ENCODE assay signal across 27 mouse cellular contexts in the genomic region with DNA sequence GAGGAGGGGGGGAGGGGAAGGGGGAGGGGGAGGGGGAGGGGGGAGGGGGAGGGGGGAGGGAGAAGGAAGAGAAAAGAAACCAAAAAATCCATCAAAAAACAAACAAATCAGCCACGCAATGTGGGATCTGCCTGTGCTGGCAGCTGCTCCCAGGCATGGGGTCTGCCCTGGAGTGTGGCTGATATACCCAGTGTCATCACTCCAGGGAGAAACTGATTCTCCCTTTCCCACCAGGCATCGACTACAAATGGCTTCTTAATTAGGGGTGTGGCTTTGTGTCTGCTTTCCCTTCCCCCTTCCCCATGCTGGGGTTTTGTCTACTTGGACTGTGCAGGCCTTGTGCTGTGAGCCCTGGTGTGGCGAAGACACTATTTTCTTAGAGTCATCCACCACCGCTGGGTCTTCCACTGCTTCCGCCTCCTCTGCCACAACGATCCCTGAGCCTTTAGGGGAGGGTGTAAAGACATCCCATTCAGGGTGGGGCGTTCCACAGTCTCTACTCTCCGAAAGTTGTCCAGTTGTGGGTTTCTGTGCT.
DNase-seq lines count a peak whose midpoint lies in the region; ATAC-seq lines count a peak whose summit lies in the region.
"Had no signal": no experiment of that assay in that cellular context is flagged by ENCODE, and none has a peak within 500 bp of the region (broad histone marks: within the 10 kb centered on the region; RNA-seq: fewer than 3 reads in every experiment).

No protein-coding gene starts in this region.

- no peak overlapping the region for H3K9ac ChIP-seq in embryonic facial prominence, embryonic 11.5 days (replicated peaks; ENCODE audit: low read length)
- no peak overlapping the region for H3K9ac ChIP-seq in limb, embryonic 11.5 days (ENCODE audit: low read length)
- no peak overlapping the region for H3K9ac ChIP-seq in neural tube, embryonic 13.5 days
- H3K9ac ChIP-seq: embryonic facial prominence, embryonic 13.5 days; intestine, embryonic 15.5 days; limb, embryonic 12.5 days; liver, postnatal 0 days; midbrain, embryonic 12.5 days had no signal

- peak; percentile 44; the same call in 1 of the 2 replicates for ATAC-seq in embryonic facial prominence, embryonic 11.5 days (replicated peaks; ENCODE audit: insufficient number of reproducible peaks, low FRiP score, low TSS enrichment, low read depth)
- no peak for ATAC-seq in limb, embryonic 11.5 days (ENCODE audit: insufficient number of reproducible peaks, low FRiP score, low TSS enrichment, low read depth)
- ATAC-seq in neural tube, embryonic 13.5 days (ENCODE audit: low read depth): 0 out of 2 replicates have a peak, but pooled peaks have one; percentile 27
- ATAC-seq: activated CD4-positive, CD25-positive, alpha-beta regulatory T cell, adult 4 months; CD4-positive, CD25-positive, alpha-beta regulatory T cell, adult 4 months; forebrain, embryonic 16.5 days; liver, postnatal 0 days; Patski had no signal

- H3K9me3 ChIP-seq in embryonic facial prominence, embryonic 11.5 days (replicated peaks; ENCODE audit: control insufficient read depth, low read length): no peaks in the 10 kb centered on the region
- no peaks in the 10 kb centered on the region for H3K9me3 ChIP-seq in embryonic facial prominence, embryonic 10.5 days
- H3K9me3 ChIP-seq in limb, embryonic 11.5 days (ENCODE audit: control insufficient read depth, low read length): no peaks in the 10 kb centered on the region
- H3K9me3 ChIP-seq in limb, embryonic 10.5 days (replicated peaks): no peaks in the 10 kb centered on the region
- no peaks in the 10 kb centered on the region for H3K9me3 ChIP-seq in neural tube, embryonic 13.5 days
- H3K9me3 ChIP-seq: embryonic facial prominence, embryonic 13.5 days; heart, embryonic 10.5 days; intestine, embryonic 15.5 days; limb, embryonic 12.5 days; midbrain, embryonic 12.5 days had no signal

- H3K27me3 ChIP-seq in embryonic facial prominence, embryonic 11.5 days (ENCODE audit: control insufficient read depth, insufficient read depth, low read length): no peaks in the 10 kb centered on the region
- no peaks in the 10 kb centered on the region for H3K27me3 ChIP-seq in embryonic facial prominence, embryonic 10.5 days (replicated peaks; ENCODE audit: low read depth, poor library complexity, severe bottlenecking)
- no peaks in the 10 kb centered on the region for H3K27me3 ChIP-seq in limb, embryonic 11.5 days (ENCODE audit: control insufficient read depth, insufficient read depth, low read length)
- H3K27me3 ChIP-seq in limb, embryonic 10.5 days (ENCODE audit: low read depth, poor library complexity, severe bottlenecking): no peaks in the 10 kb centered on the region
- H3K27me3 ChIP-seq in neural tube, embryonic 13.5 days: no peaks in the 10 kb centered on the region
- H3K27me3 ChIP-seq: embryonic facial prominence, embryonic 13.5 days; intestine, embryonic 15.5 days; limb, embryonic 12.5 days; midbrain, embryonic 12.5 days had no signal

- 71% methylated on average over 8 of the region's 8 CpGs for WGBS in embryonic facial prominence, embryonic 11.5 days
- 77% methylated on average over 8 of the region's 8 CpGs for WGBS in embryonic facial prominence, embryonic 10.5 days
- WGBS in limb, embryonic 11.5 days: 80% methylated on average over 8 of the region's 8 CpGs
- WGBS in limb, embryonic 10.5 days: 78% methylated on average over 8 of the region's 8 CpGs
- 48% methylated on average over 8 of the region's 8 CpGs for WGBS in neural tube, embryonic 13.5 days

- H3K4me3 ChIP-seq in embryonic facial prominence, embryonic 11.5 days (ENCODE audit: low read depth, low read length): no peak overlapping the region
- H3K4me3 ChIP-seq in embryonic facial prominence, embryonic 10.5 days: no peak overlapping the region
- H3K4me3 ChIP-seq in limb, embryonic 11.5 days (ENCODE audit: low read depth, low read length): no peak overlapping the region
- H3K4me3 ChIP-seq in limb, embryonic 10.5 days: no peak overlapping the region
- H3K4me3 ChIP-seq in neural tube, embryonic 13.5 days: no peak overlapping the region
- H3K4me3 ChIP-seq: embryonic facial prominence, embryonic 13.5 days; erythroblast, embryonic 14.5 days; heart, embryonic 10.5 days; intestine, embryonic 15.5 days; layer of hippocampus, adult 2 months; limb, embryonic 12.5 days; midbrain, embryonic 12.5 days had no signal

- H3K4me1 ChIP-seq in embryonic facial prominence, embryonic 11.5 days (ENCODE audit: control insufficient read depth, insufficient read depth, low read length): no peaks in the 10 kb centered on the region
- peaks cover 4% of the 10 kb centered on the region for H3K4me1 ChIP-seq in embryonic facial prominence, embryonic 10.5 days
- H3K4me1 ChIP-seq in limb, embryonic 11.5 days (ENCODE audit: control insufficient read depth, insufficient read depth, low read length): no peaks in the 10 kb centered on the region
- H3K4me1 ChIP-seq in limb, embryonic 10.5 days: peaks cover 7% of the 10 kb centered on the region
- H3K4me1 ChIP-seq in neural tube, embryonic 13.5 days (replicated peaks): peaks cover 9% of the 10 kb centered on the region; the same call in 1 of the 2 replicates
- H3K4me1 ChIP-seq: embryonic facial prominence, embryonic 13.5 days; intestine, embryonic 15.5 days had no signal

- H3K4me2 ChIP-seq in embryonic facial prominence, embryonic 11.5 days (ENCODE audit: low read depth, low read length): no peak overlapping the region
- H3K4me2 ChIP-seq in limb, embryonic 11.5 days (ENCODE audit: low read depth, severe bottlenecking): no peak overlapping the region
- no peak overlapping the region for H3K4me2 ChIP-seq in neural tube, embryonic 13.5 days
- H3K4me2 ChIP-seq: embryonic facial prominence, embryonic 13.5 days; intestine, embryonic 15.5 days; limb, embryonic 12.5 days; liver, embryonic 11.5 days; midbrain, embryonic 12.5 days had no signal

- H3K27ac ChIP-seq in embryonic facial prominence, embryonic 11.5 days (replicated peaks; ENCODE audit: low read depth, low read length): no peak overlapping the region
- H3K27ac ChIP-seq in embryonic facial prominence, embryonic 10.5 days (replicated peaks): no peak overlapping the region
- no peak overlapping the region for H3K27ac ChIP-seq in limb, embryonic 11.5 days (replicated peaks; ENCODE audit: low read depth, low read length)
- no peak overlapping the region for H3K27ac ChIP-seq in limb, embryonic 10.5 days
- H3K27ac ChIP-seq in neural tube, embryonic 13.5 days (replicated peaks): no peak overlapping the region
- H3K27ac ChIP-seq: embryonic facial prominence, embryonic 13.5 days; heart, embryonic 10.5 days; intestine, embryonic 15.5 days; layer of hippocampus, adult 2 months; limb, embryonic 12.5 days; midbrain, embryonic 12.5 days had no signal

- no peaks in the 10 kb centered on the region for H3K36me3 ChIP-seq in embryonic facial prominence, embryonic 11.5 days (replicated peaks; ENCODE audit: control insufficient read depth, insufficient read depth, low read depth, low read length)
- no peaks in the 10 kb centered on the region for H3K36me3 ChIP-seq in embryonic facial prominence, embryonic 10.5 days (replicated peaks)
- no peaks in the 10 kb centered on the region for H3K36me3 ChIP-seq in limb, embryonic 11.5 days (ENCODE audit: control insufficient read depth, insufficient read depth, low read length)
- no peaks in the 10 kb centered on the region for H3K36me3 ChIP-seq in limb, embryonic 10.5 days
- no peaks in the 10 kb centered on the region for H3K36me3 ChIP-seq in neural tube, embryonic 13.5 days
- H3K36me3 ChIP-seq: embryonic facial prominence, embryonic 13.5 days; heart, embryonic 10.5 days; intestine, embryonic 15.5 days; limb, embryonic 12.5 days; midbrain, embryonic 12.5 days had no signal

- no peak for DNase-seq in embryonic facial prominence, embryonic 11.5 days (ENCODE audit: low spot score)
- no peak for DNase-seq in embryonic facial prominence, embryonic 10.5 days (ENCODE audit: low spot score)
- peak; percentile 17 for DNase-seq in limb, embryonic 11.5 days (ENCODE audit: low spot score)
- DNase-seq in limb, embryonic 10.5 days (ENCODE audit: low spot score): no peak
- peak; percentile 4 for DNase-seq in MN1 (ENCODE audit: low spot score)
- no peak for DNase-seq in adrenal gland, postnatal 10 days
- DNase-seq: adrenal gland, adult 8-10 months; cerebellum, adult 2 months; cerebellum, postnatal 25 days; gastrocnemius, postnatal 10 days; kidney, adult 9 months; kidney, postnatal 14 days; liver, postnatal 0 days; lung, postnatal 14 days had no signal

Comparison
In these comparisons a context has a peak if more than half of its experiments do, and no peak if none do; other contexts are left out.
1. DNase-seq: peak in limb, embryonic 11.5 days (single experiment) and MN1 (single experiment); none in embryonic facial prominence, embryonic 11.5 days (single experiment), embryonic facial prominence, embryonic 10.5 days (single experiment), limb, embryonic 10.5 days (single experiment) and adrenal gland, postnatal 10 days (single experiment).